Mouse (Mus musculus) thymus, adult 18-20 months (tissue): ENCODE measurements around the gene Olfr1085.
"Not testable (repeated sequence)": the region's sequence is repeated elsewhere in the genome, so short reads cannot be mapped to it uniquely, and the experiment has no call there.

Experiments used
- DNase-seq, 2 experiments: peaks; one replicate each; pipeline ENCODE4 v3.0.0; 2022; ENCODE audit warnings: mixed read lengths in 2 of 2

The Olfr1085 gene

GRCm38 (mm10) chr2:86661919-86662318 lies at the start of gene Olfr1085:
TSS of gene Olfr1085 (minus strand) at chr2:86662019.
- DNase-seq: no peak

- DNase-seq: no peak
Observed at GRCm38 (mm10) chr2:86698295-86698694, 36.5 kb upstream of the Olfr1085 start, which contains the start of gene Olfr1087. TSS of gene Olfr1087 (minus strand) at chr2:86698395.

- DNase-seq: no peak
Observed at GRCm38 (mm10) chr2:86679992-86680391, 18.2 kb upstream of the Olfr1085 start, which contains the start of gene Olfr1086. TSS of gene Olfr1086 (minus strand) at chr2:86680092.

GRCm38 (mm10) chr2:86639625-86640024 lies 22.2 kb downstream of the Olfr1085 start, which contains the start of gene Olfr1084:
TSS of gene Olfr1084 (minus strand) at chr2:86639725.
- DNase-seq: not testable (repeated sequence)
